Mouse (Mus musculus): ENCODE measurements at regions not wholly inside any gene's neighbourhood (a gene's known extent, or its start where the extent isn't known, plus 50 kb on each side); places are given as distances from the start of the nearest gene placed in this dataset.
A peak's percentile ranks its signal among the peaks of the same experiment; 100 is the strongest.
"Not testable (repeated sequence)": the region's sequence is repeated elsewhere in the genome, so short reads cannot be mapped to it uniquely, and the experiment has no call there.

- not testable (repeated sequence) for H3K36me3 ChIP-seq (replicated peaks); H3K27ac ChIP-seq (replicated peaks); H3K9me3 ChIP-seq; H3K4me1 ChIP-seq; DNase-seq (ENCODE audit: low spot score); H3K4me3 ChIP-seq; H3K27me3 ChIP-seq (replicated peaks; ENCODE audit: low read depth, poor library complexity, severe bottlenecking)
- WGBS: 91% methylated on average over 10 of the region's 10 CpGs
These were observed 138.4 kb upstream of the Samt2 start for GRCm38 (mm10) chrX:154717526-154717925.

GRCm38 (mm10) chrX:154713641-154714255 is 134.6 kb upstream of the Samt2 start:
- Histone ChIP-seq H3K36me3 (replicated peaks) (no peaks in the 10 kb centered on the region), H3K4me1 (no peaks in the 10 kb centered on the region), H3K4me3 (peak overlapping the region; percentile 46), H3K9me3 (peaks cover 5% of the 10 kb centered on the region; the same call in 1 of the 2 replicates), H3K27ac (replicated peaks) (no peak overlapping the region), H3K27me3 (replicated peaks; ENCODE audit: low read depth, poor library complexity, severe bottlenecking) (no peaks in the 10 kb centered on the region)
- WGBS: 45% methylated on average over 25 of the region's 27 CpGs
- DNase-seq (ENCODE audit: low spot score): peak; percentile 11

- H3K27me3 ChIP-seq (replicated peaks; ENCODE audit: low read depth, poor library complexity, severe bottlenecking); H3K36me3 ChIP-seq (replicated peaks); H3K9me3 ChIP-seq; H3K27ac ChIP-seq (replicated peaks); H3K4me3 ChIP-seq; H3K4me1 ChIP-seq; DNase-seq (ENCODE audit: low spot score): not testable (repeated sequence)
- 92% methylated on average over 8 of the region's 8 CpGs for WGBS
These were observed 133.4 kb upstream of the Samt2 start for GRCm38 (mm10) chrX:154712576-154712975.

- not testable (repeated sequence) for H3K36me3 ChIP-seq (replicated peaks); H3K9me3 ChIP-seq; H3K4me3 ChIP-seq; H3K27me3 ChIP-seq (replicated peaks; ENCODE audit: low read depth, poor library complexity, severe bottlenecking); H3K27ac ChIP-seq (replicated peaks); H3K4me1 ChIP-seq; DNase-seq (ENCODE audit: low spot score)
- WGBS: 89% methylated on average over 1 of the region's 2 CpGs
These were observed 91.4 kb upstream of the Samt2 start for GRCm38 (mm10) chrX:154670529-154670928.
